Mouse (Mus musculus) layer of hippocampus, adult 11-12 months (tissue): ENCODE measurements around the gene Ppp1r11.

ENCODE experiments used
- DNase-seq: peaks from one replicate; pipeline ENCODE4 v3.0.0; 2022; ENCODE audit warnings: low spot score

Ppp1r11 gene

GRCm38 (mm10) chr17:36961125-36961524 is 9.6 kb upstream of the Ppp1r11 start:
- no peak for DNase-seq

- DNase-seq = no peak
Measured at GRCm38 (mm10) chr17:36958884-36959283, 7.3 kb upstream of the Ppp1r11 start.

GRCm38 (mm10) chr17:36957999-36958743 is 6.6 kb upstream of the Ppp1r11 start, which contains the start of the genes Znrd1 and Znrd1as:
TSS of gene Znrd1 (minus strand) at chr17:36958559.
TSS of gene Znrd1as (plus strand) at chr17:36958592.
- DNase-seq = peak; percentile 97

GRCm38 (mm10) chr17:36953062-36953461 is 1.5 kb upstream of the Ppp1r11 start:
- no peak for DNase-seq

- DNase-seq = no peak
Measured at GRCm38 (mm10) chr17:36952631-36953030, 1.1 kb upstream of the Ppp1r11 start.

- DNase-seq = no peak
Measured at GRCm38 (mm10) chr17:36949265-36949664, 2.3 kb downstream of the Ppp1r11 start.

- DNase-seq = no peak
Measured at GRCm38 (mm10) chr17:36948286-36948685, 3.3 kb downstream of the Ppp1r11 start.

GRCm38 (mm10) chr17:36947051-36947819 is 4.3 kb downstream of the Ppp1r11 start:
- peak; percentile 56 for DNase-seq

GRCm38 (mm10) chr17:36944121-36944775 is 7.3 kb downstream of the Ppp1r11 start:
- no peak for DNase-seq

- no peak for DNase-seq
Measured at GRCm38 (mm10) chr17:36943691-36944090, 7.8 kb downstream of the Ppp1r11 start.

- peak; percentile 28 for DNase-seq
Measured at GRCm38 (mm10) chr17:36942791-36943471, 8.6 kb downstream of the Ppp1r11 start, which contains the start of gene Rnf39. TSS of gene Rnf39 (plus strand) at chr17:36942918.

GRCm38 (mm10) chr17:36942391-36942790 is 9.2 kb downstream of the Ppp1r11 start:
- DNase-seq = peak; percentile 40

- no peak for DNase-seq
Measured at GRCm38 (mm10) chr17:36938056-36938455, 13.5 kb downstream of the Ppp1r11 start.

GRCm38 (mm10) chr17:36931806-36932205 is 19.7 kb downstream of the Ppp1r11 start:
- DNase-seq = no peak

GRCm38 (mm10) chr17:36931130-36931529 is 20.4 kb downstream of the Ppp1r11 start:
- no peak for DNase-seq

GRCm38 (mm10) chr17:36930233-36930632 is 21.3 kb downstream of the Ppp1r11 start:
- no peak for DNase-seq

GRCm38 (mm10) chr17:36929236-36929932 is 22.2 kb downstream of the Ppp1r11 start:
- no peak for DNase-seq

- no peak for DNase-seq
Measured at GRCm38 (mm10) chr17:36927496-36928120, 23.9 kb downstream of the Ppp1r11 start.

GRCm38 (mm10) chr17:36923491-36923890 is 28.1 kb downstream of the Ppp1r11 start:
- DNase-seq = no peak

GRCm38 (mm10) chr17:36922715-36923114 is 28.8 kb downstream of the Ppp1r11 start:
- no peak for DNase-seq

GRCm38 (mm10) chr17:36920239-36920638 is 31.3 kb downstream of the Ppp1r11 start:
- no peak for DNase-seq
